Mouse (Mus musculus): ENCODE measurements around the gene Phip. TPM values are rescaled to one million over a fixed set of nuclear protein-coding genes. Genes with fewer than 3 reads are reported as not detected.

Gene Phip
- total RNA-seq, 2 experiments from 2014 or later, result 82.4 to 104 TPM

DNA sequence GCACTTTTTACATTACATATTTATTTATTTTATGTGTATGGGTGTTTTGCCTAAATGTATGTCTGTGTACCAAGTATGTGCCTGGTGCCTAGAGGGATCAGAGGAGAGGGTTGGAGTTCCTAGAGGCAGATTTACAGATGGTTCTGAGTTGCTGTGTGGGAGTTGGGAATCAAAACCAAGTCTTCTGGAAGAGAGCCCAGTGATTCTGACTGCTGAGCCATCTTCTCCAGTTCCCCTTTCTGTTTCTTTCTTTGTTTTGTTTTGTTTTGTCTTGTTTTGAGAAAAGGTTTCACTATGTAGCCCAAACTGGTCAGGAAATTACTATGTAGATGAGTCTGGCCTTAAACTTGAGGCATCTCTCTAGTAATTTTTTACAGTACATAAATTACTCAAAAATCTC, 86.7 kb downstream of the Phip start:
- no peak for ATAC-seq (replicated peaks; ENCODE audit: low FRiP score, low TSS enrichment, poor library complexity, severe bottlenecking)

DNA sequence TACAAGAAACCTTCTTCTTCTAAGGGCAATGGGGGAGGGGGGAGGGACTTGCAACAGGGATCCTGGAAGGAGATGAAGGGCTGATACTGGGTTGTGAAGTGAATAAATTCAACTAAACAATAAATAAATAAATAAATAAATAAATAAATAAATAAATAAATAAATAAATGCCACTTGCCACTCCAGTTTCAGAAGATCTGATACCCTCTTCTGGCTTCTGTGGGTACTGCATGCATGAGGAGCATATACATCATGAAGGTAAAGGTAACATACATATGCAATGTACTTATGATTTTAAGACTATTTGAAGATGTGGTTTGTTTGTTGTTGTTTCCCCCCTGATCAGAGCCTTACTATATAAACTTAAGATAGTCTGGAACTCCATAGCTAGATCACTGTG, 91.1 kb downstream of the Phip start:
- ATAC-seq (replicated peaks; ENCODE audit: low FRiP score, low TSS enrichment, poor library complexity, severe bottlenecking), result no peak

DNA sequence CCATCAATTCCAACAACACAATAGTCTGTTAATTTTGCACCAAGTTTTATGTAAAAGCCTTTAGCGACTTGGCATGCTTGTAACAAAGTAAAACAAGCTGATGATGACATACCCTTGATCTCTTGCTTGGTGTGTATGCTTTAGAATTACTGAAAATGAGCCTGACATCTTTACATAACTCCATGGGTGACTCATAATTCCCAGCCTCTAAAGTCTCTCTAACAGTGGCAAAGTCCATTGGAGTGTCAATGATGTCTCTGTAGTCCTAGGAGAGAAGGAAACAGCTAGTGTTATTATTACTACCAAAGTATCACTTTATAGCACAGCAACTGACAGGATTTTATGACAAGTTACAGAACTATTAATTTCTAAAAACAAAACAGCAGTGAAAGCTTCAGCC, 98.2 kb downstream of the Phip start:
- ATAC-seq (replicated peaks; ENCODE audit: low FRiP score, low TSS enrichment, poor library complexity, severe bottlenecking), result no peak

DNA sequence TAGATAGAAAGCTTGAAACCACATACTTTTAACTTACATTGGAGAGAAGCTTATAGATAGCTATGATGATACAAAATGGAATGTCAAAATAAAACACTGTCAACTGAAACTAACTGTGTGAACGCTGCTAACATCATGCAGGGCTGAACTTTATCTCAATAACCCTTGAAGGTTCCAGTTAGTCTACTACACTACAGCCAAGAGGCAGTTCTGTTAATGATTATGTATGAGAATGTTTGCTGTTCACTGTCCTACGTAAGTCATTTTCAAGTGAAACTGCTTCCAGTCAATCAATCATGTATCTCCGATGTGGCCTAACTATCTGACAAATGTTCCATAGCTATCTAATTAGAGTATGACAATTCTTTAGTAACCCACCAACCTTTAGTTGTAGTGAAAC, 107.6 kb downstream of the Phip start:
- ATAC-seq (replicated peaks; ENCODE audit: low FRiP score, low TSS enrichment, poor library complexity, severe bottlenecking), result no peak

DNA sequence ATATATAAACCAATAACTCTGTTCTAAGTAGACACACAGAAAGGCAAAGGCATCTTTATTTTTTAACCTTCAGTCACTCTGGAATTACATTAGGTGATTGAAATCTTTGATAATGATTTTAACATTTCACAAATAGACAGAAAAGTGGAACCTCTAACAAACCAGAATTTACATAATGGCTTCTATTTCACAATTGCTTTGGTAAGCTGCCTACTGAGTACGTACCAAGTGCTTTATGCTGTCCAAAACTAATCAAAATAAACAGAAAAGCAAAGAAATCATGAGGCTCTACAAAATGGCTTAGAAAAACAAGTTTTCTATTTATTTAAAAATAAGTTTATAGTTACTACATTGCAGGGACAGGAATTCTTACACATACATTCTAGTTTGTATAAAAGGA, 109.2 kb downstream of the Phip start:
- ATAC-seq (replicated peaks; ENCODE audit: low FRiP score, low TSS enrichment, poor library complexity, severe bottlenecking), result no peak

DNA sequence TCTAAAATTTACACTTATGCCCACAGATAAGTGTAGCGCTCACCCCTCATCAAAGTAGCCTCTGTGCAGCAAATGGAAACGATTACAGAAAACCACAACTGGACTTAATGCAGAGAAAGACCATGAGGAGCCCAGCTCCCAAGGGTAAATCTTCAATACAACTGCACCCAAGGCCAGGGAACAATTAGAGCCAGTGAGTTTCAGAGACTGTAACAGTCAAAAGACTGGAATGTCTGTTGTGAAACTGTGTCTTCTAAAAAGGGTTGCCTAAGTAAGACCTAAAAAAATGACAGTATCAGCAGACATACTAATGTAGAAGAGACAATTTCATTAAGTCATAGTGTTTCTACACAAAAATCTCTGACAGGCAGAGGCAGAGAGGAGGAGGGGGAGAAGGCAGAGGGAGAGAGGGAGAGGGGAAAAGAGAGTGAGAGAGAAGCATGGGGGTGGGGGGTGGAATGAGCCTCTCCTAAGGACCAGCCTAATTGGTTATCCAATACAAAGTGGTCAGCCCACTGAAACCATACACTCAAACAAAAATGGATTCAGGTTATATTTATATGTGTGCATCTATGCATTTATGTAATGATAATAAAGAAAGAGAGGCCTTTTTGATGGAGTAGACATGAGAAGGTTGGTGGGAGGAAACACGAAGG, 113.4 kb downstream of the Phip start:
- no peak for ATAC-seq (replicated peaks; ENCODE audit: low FRiP score, low TSS enrichment, poor library complexity, severe bottlenecking)

DNA sequence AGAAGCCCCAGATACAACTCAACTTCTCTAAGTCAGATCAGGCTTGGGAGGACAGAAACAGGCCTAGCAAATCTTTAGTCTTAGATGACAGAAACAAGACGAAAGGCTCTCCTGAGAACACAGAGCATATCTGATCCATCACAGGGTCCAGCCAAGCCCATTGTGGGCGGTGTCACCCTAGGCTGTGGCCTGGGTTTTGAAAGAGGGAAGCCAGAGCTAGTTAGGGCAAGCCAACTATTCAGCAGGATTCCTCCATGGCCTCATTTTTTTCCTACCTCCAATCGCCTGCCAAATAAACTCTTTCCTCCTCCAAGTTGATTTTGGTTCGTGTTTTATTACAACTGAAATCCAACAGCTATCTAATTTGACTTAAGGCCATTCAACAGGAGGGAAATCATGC, 114.0 kb downstream of the Phip start:
- peak; percentile 46; the same call in 1 of the 2 replicates for ATAC-seq (replicated peaks; ENCODE audit: low FRiP score, low TSS enrichment, poor library complexity, severe bottlenecking)

DNA sequence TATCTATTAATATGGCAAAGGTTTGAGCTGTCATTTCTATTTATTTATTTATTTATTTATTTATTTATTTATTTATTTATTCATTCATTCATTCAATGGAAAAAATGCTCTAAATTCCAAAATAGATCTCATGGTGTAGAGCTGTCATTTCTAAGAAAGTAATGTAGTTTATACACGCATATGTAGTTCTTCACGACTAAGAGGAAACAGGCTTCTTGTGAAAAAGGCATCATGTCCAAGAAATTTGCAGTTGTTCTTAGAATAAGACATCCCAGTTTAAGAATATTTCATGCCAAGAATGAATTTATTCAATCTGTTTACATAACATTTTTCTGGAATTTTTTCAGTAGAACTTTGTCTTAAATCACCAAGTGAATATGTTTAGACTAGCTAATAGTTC, 114.5 kb downstream of the Phip start:
- no peak for ATAC-seq (replicated peaks; ENCODE audit: low FRiP score, low TSS enrichment, poor library complexity, severe bottlenecking)

DNA sequence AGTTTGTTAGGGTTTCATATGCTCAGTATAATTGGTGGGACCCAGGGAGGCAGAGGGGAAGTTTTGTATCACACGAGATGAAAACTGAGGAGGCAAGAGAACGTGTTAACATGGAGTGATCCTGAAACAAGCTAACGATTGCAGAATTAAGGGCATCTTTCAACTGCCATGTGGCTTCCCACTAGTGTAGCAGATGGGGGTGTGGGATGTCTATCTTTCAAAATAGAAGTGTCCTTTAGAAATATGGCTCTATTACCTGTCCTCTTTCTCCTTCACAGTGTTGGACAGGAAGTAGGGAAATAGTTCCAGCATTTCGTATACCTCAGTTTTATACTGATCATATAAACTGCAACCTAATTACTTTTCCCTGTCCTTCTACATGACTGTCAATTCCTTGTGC, 119.1 kb downstream of the Phip start:
- no peak for ATAC-seq (replicated peaks; ENCODE audit: low FRiP score, low TSS enrichment, poor library complexity, severe bottlenecking)

DNA sequence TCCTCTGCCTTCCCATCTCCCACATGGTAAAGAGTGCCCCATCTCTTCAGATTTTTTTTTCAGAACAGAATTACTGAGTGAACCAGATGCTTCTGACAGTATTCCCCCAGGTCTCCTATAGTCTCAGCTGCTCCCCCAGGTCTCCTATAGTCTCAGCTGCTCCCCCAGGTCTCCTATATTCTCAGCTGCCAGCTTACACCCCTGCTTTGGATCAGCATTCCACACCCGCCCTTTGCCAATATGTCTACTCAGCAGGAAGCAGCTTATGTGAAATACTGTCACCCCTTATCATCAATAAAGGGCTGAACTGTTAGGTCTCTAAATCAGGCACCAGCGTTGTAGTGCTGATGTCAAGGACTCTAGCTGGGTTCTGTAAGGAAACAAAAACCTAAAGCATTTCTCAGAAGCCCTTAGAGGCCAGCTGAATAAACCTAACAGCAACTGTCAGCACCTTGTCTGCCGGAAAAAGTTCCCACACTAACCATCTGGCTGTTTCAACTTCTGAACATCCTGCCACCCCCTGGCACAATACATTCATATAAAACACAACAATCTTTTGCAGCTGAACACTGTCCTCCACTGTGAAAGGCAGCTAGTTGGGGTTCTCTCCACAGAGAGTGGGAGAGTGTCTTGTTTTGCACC, 120.2 kb downstream of the Phip start:
- ATAC-seq (replicated peaks; ENCODE audit: low FRiP score, low TSS enrichment, poor library complexity, severe bottlenecking), result peak; percentile 42; the same call in 1 of the 2 replicates

DNA sequence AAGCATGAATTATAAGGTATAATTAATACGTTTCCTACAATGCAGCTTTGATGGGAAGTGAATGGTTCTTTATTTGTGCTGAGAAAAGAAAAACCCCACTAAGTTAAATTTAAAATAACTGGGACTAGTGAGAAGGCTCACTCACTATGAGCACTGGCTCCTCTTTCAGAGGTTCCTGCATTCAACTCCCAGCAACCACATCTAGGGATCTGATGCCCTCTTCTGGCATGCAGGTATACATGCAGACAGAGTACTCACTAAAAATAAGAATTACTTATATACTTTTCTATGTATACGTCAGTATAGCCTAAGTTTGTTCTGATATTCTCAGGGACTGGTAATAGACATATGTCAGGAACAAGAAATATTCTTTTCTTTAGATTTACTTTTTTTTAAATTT, 121.3 kb downstream of the Phip start:
- peak; percentile 75 for ATAC-seq (replicated peaks; ENCODE audit: low FRiP score, low TSS enrichment, poor library complexity, severe bottlenecking)

DNA sequence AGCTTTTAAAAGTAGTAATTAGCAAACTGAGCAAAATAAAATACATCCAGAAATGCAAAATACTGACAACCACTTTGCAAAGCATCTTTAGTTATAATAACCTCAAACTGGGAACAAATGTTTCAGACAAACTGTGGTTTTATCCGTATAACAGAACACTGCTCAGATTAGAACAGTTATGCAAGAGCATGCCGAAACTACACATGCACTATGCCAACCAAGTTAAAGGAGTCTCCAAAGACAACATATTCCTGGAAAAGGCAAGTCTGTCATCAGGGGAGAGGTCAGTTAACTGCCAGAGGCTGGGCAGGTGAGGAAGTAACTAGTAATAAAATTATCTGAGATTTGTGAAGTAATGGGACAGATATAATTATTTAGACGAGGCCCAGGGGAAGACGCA, 132.6 kb downstream of the Phip start:
- no peak for ATAC-seq (replicated peaks; ENCODE audit: low FRiP score, low TSS enrichment, poor library complexity, severe bottlenecking)

DNA sequence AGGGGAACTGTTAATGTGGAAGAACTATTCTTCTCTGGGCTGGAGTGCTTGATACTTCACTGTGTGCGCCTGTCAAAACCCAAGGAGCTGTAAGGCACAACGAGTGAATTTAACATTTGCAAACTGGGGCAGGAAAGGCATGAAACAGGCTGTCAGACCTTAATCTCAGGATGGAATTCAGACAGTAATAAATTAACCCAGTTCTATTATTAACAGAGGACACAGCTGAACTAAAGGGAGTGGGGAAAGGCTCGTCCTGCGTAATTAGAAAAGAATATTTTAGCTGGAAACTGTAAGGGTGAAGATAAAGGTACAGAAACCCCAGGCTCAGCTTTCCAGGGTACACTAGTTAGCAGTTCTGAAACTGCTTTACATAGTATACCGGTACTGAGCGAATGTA, 139.4 kb downstream of the Phip start:
- no peak for ATAC-seq (replicated peaks; ENCODE audit: low FRiP score, low TSS enrichment, poor library complexity, severe bottlenecking)

DNA sequence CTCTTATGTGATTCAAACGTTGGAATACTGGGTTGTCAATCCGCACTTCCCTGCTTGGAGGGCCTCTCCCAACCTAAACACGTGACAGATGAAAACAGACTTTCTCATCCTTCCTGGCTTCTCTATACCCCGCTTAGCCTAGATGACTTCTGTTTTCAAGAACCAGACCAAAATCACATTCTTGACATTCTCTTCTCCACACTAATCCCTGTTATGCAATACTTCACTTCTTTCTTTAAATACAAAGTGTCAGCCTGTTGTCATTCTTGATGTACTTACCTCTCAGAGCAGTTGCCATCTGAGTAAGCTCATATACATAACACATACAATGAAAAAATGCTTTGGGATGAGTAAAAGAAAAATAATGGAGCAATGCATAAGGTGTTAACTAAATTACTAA, 143.4 kb downstream of the Phip start:
- ATAC-seq (replicated peaks; ENCODE audit: low FRiP score, low TSS enrichment, poor library complexity, severe bottlenecking), result no peak

DNA sequence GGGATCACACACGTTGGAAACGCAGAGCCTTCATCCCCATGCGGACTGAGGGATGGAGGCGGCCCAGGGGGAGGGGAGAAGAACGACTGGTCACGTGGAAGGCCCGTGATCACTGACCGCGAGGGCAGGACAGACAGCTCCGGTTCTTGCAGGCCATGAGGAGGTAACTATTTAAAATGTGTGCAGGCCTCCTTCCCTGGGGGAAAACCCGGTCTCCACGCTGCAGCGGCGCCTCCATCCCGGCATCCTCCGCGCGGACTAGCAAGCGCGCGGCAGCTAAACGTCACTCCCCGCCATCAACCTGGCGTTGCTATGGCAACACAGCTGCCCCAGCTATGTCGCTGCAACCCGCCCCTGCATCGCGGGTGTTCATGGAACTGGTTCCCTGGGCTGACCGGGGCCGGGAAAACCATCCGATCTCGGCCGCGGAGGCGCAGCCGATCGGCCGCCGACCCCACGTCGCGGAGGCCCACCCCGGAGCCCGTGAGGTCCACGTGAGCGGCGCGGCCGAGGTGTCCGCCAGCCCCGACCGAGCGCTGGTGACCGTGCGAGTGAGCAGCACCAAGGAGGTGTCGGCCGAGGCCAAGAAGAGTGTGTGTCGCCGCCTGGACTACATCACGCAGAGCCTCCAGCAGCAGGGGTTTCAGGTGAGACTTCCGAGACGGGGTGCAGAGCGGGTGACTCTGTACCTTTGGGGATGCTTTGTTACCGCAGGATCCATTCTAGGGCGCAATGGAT, 145.5 kb downstream of the Phip start:
- ATAC-seq (replicated peaks; ENCODE audit: low FRiP score, low TSS enrichment, poor library complexity, severe bottlenecking), result peak; percentile 97

DNA sequence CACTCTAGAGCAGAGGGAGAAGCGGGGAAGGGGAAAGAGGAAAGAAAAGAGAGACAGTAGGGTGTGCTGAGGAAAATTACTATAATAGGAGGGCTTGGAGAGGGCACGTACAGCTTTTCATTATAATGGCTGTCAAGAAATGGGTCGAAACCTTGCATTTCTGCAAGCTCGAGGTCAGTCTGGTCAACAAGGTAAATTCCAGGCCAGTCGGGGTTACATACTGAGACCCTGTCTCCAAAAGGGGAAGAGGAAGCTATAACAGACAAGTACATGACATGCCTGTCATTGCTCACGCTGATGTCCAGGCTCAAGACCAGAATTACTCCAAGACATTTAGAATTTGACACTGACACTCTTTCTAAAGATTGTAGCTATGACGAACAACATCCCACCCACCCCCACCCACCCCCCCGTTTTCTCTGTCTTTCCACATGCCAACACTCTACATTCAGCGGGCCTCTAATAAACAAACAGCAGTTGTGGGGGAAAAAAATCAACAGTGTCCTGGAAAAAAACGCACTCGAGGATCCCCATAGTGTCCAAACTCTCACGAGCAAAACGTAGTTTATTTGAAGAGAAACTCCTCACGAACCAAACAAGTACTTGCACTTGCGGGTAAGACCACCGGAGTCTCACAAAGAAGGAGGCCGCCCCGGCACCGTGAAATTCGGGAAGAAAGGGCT, 146.2 kb downstream of the Phip start, which contains the start of gene Irak1bp1:
Gene Irak1bp1 (plus strand): TSS at position 534 of the 683 bp plus-strand sequence.
- ATAC-seq (replicated peaks; ENCODE audit: low FRiP score, low TSS enrichment, poor library complexity, severe bottlenecking), result peak; percentile 11

DNA sequence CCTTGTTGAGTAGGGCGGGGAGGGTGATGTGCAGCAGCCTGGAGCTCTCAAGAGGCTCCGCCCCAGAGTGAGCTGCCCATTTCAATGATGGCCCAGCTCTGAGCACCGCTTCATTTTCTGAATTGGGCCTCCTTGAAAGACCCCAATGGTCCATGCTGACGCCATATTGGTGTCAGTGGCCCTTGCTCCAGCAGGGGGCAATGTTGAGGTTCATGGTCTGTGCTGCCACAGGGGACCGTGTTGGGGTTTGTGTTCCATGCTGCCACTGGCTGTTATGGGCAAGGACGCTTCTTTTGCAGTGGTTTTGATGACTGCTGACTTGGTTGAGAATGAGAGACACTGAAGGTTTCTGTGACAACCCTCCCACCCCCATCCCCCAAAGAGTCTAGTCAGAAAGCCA, 148.9 kb downstream of the Phip start:
- ATAC-seq (replicated peaks; ENCODE audit: low FRiP score, low TSS enrichment, poor library complexity, severe bottlenecking), result no peak
